Mouse (Mus musculus): Measurements from ENCODE around the gene Txnrd1.

Gene Txnrd1

DNA sequence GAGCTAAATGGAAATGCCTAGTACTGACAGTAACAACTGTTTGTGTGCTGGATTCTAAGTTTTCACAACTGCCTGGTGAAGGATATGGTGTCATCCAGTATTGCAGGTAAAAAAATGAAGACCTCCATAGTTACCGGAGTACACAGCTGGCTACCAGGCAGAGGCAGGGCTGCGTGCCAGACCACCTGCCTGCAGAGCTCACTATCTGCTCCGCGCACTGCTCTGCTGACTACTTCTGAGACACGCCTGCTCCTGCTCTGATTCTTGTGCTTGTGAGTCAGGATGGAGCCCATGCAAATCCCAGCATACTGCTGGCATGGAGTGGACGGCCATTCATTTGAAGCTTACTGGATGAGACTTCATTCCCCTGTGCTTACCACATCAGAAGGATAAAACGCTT, 30.1 kb downstream of the Txnrd1 start:
- DNase-seq (ENCODE audit: low read depth, low spot score): no peak

DNA sequence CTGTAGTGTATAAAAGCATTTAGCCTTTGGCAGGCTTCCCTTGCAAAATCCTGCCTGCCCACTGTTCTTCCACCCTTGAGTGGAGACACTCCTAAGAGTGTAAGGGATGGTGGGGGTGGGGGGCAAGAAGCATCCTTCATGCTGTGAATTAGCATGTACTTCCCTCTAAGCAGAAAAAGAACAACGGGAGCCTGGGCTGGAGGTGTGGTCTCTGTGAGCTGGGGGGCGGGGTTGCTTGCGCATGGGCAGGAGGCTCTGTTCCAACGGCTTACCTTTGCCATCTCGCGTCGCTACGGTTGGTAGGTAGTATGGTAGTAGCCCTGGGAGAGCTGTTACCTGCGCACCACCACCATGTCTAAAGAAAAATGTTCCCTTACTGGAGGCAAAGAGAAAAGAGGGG, 32.6 kb downstream of the Txnrd1 start, which contains the start of gene Eid3:
Eid3 (plus strand) TSS at position 271 of the 400 bp plus-strand sequence.
- peak; percentile 95 for DNase-seq (ENCODE audit: low read depth, low spot score)

DNA sequence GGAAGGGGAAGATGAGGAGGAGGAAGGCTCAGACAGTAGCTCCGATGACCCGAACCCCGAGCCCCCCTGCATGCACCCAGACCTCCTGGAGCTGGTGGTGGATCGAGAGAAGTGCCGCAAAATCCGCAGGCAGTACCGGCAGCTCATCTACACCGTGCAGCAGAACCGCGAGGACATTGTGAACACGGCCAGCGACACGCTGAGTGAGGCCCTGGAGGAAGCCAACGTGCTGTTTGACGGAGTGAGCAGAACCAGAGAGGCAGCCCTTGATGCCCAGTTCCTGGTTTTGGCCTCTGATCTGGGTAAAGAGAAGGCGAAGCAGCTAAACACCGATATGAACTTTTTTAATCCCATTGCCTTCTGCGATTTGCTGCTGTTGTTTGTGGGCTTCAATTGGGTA, 33.1 kb downstream of the Txnrd1 start:
- DNase-seq (ENCODE audit: low read depth, low spot score): no peak

DNA sequence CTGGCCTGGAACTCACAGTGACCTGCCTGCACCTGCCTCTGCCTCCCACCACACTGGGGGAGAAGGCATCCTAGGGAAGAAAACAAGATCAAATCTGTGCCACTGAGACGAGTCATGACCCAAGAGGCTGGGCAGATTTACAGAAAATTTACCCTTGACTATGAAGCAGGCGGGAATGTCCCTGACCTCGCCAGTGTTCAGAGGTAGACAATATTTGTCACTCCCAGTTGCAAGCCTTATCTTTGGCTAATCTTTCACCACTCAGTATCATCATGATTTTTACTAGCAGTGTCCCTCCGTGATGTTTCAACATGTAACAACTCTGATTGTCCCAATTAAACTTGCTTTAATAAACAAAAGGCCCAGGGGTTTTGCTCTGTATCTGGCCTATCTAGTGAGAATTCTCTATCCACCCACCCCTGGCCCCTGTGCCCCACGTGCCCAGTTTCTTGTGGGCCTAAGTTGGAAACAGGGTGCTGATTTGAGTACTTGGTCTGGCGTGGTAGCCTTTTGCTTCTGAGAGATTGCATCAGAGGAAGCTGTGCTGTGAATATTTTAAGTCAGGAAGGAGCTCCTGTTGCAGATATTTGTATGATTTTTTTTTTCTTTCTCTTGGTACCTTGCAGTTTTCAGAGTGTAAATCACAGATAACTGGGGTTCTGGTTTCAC, 34.8 kb downstream of the Txnrd1 start:
- DNase-seq (ENCODE audit: low read depth, low spot score): no peak

DNA sequence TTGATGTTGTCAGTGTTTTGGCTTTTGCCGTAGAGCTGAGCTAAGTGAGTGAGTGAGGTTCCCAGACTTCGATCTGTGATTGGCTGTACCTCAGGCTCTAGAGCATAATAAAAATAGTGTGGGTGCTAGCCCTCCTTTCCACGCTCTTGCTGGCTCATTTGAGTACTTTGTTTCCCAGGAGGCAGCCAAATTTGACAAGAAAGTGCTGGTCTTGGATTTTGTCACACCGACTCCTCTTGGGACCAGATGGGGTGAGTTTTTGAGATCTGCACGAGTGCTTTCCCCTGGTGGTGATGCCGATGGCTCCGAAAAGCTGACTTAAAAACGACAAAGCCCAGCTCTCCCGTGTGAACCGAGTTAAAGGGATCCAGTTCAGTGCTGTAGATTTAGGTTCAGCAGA, 41.7 kb downstream of the Txnrd1 start:
- no peak for DNase-seq (ENCODE audit: low read depth, low spot score)

DNA sequence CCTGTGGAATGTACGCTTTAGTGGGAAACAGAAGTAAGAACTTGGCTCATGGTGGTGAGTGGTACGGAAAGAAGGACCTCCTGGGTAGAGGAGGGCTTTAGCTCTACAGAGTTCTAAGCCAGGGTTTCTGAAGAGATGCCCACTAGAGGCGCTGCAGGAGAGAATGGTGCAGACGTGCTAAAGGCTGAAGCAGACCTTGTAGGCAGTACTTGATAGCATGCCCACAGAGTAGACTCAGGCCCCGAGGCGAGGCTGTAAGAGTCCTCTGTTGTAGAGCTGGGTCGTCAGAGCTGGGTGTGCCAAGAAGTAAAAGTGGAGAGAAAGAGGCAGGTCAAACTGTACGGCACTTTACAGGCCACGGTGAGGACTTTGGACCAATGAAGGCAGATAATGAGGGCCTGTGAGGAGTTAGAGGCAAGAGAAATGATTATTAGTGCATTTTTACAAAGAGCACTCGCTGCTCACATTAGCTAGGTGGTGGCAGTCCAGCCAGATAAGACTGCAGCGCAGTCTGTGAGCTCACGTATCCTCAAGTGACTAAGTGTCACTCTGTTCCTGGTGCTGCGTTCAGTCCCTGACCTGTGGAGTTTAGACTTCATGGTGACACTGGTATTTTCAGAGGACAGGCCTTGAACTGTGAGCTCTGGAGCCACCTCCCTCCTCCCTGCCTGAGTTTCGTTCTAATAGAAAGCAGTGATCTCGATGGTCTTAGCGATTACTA, 42.5 kb downstream of the Txnrd1 start:
- peak; percentile 83 for DNase-seq (ENCODE audit: low read depth, low spot score)

DNA sequence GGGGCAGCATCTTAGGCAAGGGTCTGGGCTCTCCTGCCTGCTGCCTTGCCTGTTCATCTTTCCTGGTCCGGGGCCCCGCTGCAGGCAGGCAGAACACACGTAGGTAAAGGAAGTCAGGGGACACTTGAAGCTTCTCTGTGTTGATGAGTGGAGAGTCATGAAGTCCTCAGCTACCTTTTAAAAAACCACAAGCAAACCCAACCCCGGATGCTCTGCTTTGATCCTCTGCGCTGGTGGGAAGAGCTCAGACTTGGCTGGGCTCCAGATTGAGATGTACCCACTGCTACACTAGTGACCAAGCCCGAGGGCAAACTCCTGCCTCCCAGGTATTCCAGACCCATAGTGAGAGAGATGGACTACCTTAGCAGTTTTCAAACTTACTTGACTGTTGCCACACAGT, 53.6 kb downstream of the Txnrd1 start:
- no peak for DNase-seq (ENCODE audit: low read depth, low spot score)

DNA sequence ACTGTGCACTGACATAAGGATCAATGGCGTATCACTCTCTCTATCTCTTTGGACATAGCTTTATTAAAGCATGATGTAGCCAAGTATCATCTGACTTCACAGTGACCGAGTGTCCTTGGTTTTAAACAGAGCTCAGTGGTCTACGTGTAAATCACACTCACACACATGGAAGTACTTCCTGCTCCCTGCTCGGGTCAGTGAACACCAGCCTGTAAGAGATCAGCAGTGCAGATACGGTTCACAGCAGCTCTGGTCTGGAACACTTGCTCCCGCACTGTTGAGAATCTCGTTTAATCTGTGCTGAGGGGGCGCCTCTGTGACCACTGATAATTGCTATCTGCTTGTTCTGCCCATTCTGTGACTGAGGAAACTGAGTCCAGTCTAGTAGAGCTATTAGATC, 54.8 kb downstream of the Txnrd1 start:
- DNase-seq (ENCODE audit: low read depth, low spot score): no peak

DNA sequence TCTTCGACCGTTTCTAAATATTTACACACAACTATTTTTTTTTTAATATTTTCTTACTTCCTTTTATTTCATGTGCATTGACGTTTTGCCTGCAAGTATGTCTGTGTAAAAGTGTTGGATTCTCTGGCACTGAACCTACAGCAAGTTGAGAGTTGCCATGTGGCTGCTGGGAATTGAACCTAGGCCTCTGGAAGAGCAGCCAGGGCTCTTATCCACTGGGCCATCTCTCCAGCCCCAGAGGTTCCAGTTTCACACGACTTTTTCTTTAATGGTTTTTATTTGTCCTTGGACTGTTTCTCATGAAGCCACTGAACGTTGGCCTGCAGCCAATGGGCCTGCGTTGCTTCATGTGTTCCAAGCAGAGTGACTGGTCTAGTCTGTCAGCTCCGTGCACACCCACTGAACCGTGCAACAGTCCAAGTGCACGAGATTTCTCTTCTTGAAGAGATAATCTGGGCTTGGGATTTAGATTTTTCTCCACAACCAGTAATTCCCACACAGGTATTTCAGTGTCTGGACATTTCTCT, 55.8 kb downstream of the Txnrd1 start:
- DNase-seq (ENCODE audit: low read depth, low spot score): no peak

DNA sequence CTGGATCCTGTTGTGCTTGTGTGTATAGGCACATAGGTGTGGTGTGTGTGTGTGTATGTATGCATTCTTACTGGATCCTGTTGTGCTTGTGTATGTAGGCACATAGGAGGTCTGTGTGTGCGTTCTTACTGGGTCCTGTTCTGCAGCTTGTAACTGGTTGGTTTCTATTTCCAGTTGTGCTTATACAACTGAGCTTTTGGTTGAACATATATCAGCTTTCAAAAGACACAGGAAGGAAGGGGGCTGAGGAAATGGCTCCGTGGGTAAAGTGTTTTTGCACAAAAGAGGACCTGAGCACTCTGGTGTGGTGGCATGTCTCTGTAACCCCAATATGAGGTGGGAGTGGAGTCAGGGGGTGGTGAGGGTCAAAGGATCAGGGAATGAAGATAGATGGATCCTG, 57.2 kb downstream of the Txnrd1 start:
- DNase-seq (ENCODE audit: low read depth, low spot score): no peak

DNA sequence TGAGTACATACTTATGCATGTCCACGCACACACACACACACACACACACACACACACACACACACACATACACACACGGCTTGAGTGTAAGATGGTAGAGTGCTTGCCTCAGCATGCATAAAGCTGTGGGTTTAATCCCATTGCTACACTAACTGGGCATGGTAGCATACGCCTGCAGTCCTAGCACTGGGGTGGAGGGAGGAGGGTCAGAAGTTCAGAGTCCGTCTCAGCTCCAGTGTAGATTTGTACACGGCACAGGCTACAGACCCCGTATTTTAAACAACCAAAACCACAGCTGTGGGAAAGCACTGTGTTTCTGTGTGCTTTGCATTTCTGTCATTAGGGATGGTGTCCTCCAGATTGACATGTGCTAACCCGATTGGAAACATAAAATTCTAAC, 57.7 kb downstream of the Txnrd1 start:
- DNase-seq (ENCODE audit: low read depth, low spot score): no peak

DNA sequence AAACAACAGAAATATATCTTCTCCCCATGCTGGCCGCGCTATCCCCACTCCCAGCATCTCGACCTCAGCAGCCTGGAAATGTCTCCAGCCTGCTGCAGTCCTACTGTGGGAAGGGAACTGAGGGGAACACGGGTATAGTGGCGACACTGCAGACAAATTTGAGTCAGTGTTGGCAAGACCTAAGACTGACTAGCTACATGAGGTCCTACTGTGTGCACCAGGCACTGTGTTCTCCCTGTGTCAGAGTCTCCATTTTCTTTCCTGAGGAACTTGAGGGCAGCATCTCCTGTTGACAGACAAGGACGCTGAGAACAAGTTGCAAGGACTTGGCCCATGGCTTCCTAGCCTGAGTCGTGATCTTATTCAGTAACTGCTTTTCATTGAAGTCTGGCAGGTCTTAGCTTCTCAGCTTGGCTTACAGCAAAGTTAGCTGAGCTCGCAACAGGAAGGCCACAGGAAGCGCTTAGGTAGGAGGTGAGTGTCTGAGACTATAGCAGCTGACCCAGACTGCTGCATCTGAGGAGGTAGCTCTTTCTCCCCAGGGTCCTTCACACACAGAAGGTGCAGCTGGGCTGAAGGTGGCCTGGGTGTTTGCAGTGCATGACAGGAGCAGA, 58.8 kb downstream of the Txnrd1 start:
- DNase-seq (ENCODE audit: low read depth, low spot score): no peak

DNA sequence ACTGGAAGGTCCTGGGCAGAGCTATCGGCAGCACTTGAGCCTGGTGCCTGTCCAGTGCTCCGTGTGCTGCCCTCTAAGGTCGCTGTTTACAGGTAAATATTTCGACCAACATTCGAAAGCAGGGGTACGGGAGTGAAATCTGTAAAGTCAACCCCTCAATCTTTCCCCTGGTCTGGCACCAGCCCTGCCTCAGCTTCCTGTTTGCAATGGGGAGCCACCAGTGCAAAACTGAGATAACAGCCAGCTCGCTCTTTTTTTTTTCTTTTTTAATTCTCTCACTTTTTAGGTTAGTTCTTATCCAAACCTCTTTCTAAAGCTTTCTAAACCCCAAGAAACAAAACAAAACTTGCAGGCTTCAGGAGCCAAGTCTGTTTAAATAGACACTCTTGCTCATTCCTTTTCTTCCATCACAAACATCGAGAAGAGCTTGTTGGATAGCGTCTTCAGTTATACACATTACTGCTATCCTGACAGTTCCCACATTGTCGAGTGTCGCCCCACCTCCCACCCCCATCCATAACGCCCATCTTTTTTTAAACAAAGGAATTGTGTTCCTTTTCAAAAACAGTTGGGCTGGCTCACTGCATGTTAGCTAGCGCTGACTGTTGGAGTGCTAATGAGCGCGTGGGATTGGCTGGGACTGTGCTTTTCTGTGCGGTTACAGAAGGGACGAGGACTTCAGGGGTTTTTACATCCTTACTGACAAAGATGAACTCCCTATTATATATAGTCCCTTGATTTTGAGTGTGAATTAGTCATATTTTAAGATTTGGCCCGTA, 60.3 kb downstream of the Txnrd1 start:
- DNase-seq (ENCODE audit: low read depth, low spot score): peak; percentile 30

DNA sequence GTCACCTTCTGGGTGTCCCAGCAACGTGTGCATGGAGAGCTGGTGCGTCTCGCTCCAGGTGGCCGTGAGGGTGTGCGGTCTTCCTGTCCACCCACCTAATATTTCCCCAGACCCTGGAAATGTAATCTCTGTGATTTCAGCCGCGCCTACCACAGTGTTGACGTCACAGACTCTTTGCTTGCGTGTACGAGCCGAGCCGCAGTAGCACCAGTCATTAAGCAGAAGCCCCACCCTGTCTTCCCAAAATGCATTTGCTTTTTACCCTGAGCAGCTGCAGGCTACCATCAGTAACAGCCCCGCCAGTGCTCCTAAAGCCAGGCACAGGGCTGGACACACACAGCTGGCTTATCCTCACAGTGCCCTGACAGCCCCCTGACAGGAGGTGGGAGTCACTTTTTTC, 64.2 kb downstream of the Txnrd1 start:
- DNase-seq (ENCODE audit: low read depth, low spot score): peak; percentile 66

DNA sequence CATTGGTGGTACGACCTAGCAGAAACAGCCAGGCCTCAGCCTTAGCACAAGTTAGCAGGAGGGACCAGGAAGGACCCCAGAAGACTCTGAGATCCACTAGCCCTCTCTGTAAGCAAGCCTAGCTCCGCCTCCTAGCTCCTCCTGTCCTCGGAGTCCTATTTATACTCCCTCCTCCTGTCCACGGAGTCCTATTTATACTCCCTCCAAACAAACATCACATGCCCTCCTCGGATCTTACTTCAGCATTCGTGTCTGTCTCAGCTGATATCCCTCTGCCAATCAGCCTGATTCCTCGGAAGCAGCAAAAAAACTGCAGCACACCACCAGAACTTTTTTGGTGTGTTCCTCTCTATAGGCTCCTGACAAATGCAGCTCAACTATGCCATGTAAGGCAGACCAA, 65.1 kb downstream of the Txnrd1 start:
- DNase-seq (ENCODE audit: low read depth, low spot score): peak; percentile 31

DNA sequence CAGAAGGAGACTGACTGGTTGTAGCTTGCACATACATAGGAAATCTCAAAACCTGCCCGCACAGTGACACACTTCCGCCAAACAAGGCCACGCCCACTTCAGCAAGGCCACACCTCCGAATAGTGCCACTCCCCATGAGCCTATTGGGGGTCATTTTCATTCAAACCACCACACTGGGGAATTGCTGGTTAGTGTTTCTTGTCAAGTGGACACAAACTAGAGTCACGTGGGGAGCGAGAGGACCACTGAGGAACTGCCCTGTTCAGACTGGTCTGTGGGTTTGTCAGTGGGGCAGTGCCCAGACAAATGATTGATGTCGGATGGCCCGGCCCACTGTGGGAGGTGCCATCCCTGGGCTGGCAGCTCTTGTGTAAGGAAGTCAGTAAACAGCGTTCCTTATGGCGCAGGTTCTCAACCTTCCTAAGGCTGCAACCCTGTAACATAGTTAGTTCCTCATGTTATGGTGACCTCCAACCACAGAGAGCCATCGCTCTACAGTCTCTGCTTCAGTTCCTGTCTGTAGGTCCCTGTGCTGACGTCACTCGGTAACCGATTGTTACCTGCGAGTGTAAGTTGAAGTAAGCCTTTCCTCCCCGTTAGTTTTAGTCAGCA, 66.2 kb downstream of the Txnrd1 start:
- peak; percentile 87 for DNase-seq (ENCODE audit: low read depth, low spot score)

DNA sequence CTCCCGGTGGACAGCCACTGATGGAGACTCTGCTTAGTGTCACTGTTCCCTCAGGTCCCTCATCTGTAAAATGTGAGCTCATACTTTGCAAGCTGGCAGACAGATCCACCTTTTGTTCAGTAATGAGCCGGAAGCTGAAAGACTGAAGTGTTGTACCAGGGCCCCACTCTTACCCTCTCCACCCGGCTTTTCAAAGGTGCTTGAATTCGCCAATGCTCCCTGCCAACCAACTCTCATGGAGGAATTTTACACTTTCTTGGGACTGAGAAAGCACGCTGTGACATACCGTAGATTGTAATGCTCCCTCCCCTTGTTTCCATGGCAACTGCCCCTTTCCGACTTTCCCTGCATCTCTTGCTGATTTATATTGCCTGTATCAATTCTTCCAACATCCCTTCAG, 66.8 kb downstream of the Txnrd1 start:
- DNase-seq (ENCODE audit: low read depth, low spot score): peak; percentile 82

DNA sequence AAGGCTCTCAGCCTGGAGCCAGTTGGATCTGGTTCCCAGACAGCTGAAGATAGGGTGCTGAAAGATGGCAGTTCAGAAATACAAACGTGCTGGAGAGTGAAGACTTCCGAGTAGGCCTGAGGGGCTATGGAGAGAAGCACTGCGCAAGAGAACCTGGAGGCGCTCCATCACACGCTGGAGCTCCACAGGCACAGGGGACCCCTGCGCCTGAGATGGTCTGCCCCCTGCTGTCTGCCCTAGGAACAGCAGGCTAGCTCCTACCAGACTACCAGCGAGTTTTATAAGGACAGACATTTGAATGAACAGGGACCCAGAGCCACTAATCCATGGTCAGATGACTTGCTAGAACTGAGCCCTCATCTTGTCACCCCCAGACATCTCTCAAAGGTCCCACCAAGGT, 67.7 kb downstream of the Txnrd1 start:
- peak; percentile 85 for DNase-seq (ENCODE audit: low read depth, low spot score)

DNA sequence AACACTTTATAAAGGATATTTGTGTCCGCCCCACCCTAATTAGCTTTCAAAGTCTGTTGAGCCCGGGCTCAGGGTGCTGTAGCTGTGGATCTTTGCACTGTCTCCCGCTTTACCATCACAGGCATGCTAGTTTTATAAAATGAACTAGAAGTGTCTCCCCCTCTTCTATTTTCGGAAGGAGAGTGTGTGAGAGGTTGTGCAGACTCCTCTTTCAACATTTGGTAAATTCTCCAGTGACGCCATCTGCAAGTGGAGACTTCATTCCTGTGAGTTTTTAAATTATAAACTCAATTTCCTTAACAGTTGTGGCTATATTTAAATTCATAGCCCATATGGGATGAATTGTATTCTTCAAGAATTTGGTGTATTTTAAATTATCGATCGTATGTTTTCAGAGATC, 74.8 kb downstream of the Txnrd1 start:
- DNase-seq (ENCODE audit: low read depth, low spot score): no peak

DNA sequence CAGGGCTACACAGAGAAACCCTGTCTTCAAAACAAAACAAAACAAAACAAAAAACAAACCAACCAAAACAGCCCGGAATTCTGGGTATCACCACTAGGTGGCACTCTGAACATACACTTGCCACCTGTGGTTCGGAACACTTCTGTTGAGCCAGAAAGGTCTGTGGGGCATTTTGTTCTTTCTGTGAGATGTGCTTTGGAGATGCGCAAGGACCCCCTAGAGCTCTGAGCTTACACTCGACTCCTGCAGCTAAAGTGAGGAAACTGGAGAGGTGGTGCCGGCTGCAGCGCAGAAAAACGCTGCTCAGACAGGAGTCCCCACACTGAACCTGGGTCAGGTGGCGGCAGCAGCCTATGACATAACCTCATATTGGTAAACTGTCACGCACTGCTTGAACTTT, 75.6 kb downstream of the Txnrd1 start:
- DNase-seq (ENCODE audit: low read depth, low spot score): peak; percentile 72

DNA sequence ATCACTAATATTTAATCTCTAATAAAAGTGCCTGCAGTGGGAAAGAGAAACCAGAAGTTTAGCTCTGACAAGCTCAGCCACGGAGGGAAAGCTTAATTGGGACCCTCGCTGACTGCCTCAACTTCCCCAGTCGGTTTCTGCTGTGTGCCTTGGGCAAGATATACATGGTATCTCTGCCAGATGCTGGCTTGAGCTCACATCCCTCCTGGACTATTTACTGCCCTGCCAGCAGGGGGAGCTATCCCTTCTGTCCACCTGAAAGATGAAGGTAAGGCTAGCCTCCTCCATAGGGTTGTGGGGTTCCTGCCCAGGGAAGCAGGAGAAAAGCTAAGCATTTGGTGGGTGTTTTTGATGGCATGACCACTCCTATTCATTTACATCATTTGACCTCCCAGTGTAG, 76.4 kb downstream of the Txnrd1 start:
- peak; percentile 29 for DNase-seq (ENCODE audit: low read depth, low spot score)

DNA sequence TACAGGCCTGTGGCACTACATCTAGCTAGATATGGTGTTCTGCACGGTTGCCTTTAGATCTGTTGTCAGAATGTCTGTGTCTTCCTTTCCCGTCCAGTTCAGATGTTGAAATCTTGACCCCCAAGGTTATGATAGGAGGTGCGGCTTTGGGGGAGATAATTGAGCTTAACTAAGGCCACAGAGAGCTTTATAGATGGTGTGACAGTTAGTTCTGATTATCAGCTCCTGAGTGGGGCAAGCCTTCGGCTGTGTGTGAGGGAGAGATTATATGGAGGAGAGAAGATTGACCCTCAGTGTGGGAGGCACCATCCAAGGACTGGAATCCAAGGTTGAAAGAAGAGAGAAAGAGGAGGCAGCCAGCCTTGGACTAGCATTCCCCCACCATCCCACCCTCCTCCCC, 79.5 kb downstream of the Txnrd1 start:
- DNase-seq (ENCODE audit: low read depth, low spot score): no peak

Measured in R1 (cell line).